Mouse (Mus musculus): ENCODE measurements at regions not wholly inside any gene's neighbourhood (a gene's known extent, or its start where the extent isn't known, plus 50 kb on each side); places are given as distances from the start of the nearest gene placed in this dataset.
A peak's percentile ranks its signal among the peaks of the same experiment; 100 is the strongest.

DNA sequence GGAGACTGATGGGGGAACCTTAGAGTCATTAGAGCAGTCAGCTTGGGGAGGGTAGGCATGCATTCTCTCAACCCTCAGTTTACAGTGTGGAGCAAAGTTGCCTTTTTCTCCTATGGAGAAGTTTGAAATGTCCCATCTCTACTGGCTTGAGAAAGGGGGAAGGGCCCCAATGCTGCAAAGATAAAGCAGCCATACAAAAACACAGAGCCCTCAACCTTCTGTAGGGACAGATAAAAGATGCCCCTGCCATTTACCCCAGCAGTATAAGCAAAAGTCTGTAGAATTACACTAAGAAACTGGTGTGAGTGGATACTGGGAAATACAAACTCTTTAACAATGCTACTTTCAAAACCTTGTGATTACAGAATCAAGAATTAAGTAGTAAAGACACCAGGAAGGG lies 71.9 kb upstream of the Tmem215 start:
- no peak for ATAC-seq (ENCODE audit: poor library complexity, severe bottlenecking)

GRCm38 (mm10) chr4:40390183-40390582 lies 81.8 kb upstream of the Tmem215 start:
- peak; percentile 51 for ATAC-seq (ENCODE audit: poor library complexity, severe bottlenecking)

DNA sequence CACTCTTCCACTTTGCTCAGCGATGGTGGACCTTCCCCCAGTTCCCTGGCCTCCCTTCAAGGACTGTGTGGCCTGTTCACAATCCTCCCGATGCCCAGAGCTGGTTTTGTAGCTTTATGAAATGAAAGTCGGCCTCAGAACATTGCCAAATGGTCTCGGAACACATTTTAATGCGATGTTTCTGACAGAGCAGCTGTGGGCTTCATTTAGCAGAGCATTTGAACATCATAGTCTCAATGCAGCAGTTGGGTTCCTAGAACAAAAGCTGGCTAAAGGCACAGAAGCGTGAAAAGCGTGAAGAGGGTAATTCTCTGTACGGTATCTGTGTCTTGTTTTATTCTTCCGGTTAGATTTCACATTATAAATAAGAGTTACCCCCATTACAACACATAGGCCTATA lies 86.7 kb upstream of the Tmem215 start:
- no peak for ATAC-seq (ENCODE audit: poor library complexity, severe bottlenecking)

GRCm38 (mm10) chr4:40384704-40385103 lies 87.3 kb upstream of the Tmem215 start:
- no peak for ATAC-seq (ENCODE audit: poor library complexity, severe bottlenecking)

DNA sequence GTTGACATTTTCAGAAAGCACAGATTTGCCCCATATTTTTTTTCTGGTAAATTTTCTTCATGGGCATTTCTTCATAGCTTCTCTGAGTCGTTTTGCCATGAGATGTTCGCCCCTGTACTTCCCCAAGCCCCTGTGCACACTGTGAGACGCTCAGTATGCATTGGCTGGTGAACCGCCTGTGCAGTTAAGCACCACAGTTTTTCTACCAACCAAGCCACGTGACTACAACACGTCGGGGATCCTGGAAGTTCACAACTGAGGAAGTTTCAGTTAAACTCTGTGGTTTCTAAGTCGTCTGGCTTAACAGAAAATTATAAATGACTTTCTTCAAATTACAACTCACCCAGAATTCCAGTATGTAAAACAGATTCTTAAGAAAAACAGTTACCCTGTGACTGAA lies 91.7 kb upstream of the Tmem215 start:
- peak; percentile 51 for ATAC-seq (ENCODE audit: poor library complexity, severe bottlenecking)

DNA sequence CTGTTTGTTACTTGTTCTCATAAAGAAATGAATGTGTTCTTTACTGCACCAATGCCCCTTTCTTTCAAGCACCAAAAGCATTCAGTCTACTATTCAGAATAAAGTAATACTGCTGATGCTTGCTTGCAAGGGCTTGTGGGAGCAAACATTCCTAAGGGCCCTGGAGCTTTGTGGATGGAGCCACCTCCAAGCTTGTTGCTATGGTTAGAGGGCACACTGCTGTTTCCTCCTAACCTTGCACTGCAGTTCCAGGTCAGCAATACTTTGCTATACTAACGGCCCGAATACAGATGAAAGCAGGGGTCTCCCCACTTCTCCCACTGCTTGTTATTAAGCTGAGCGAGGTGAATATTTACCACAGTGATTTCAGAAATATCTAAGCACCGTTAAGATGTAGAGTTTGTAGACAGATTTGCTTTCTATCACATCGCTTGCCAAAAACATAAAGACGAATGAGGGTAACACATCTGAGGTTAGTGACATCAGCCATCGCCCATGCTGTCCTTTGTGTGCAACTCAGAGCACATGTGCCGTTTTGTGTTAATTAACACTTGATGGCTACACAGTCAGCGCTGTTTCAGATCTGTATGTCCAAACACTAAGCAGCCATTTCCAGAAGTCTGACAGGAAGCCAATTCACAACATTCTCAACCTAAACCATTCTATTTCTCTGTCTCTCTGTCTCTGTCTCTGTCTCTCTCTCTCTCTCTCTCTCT lies 96.4 kb upstream of the Ndufb6 start:
- ATAC-seq (ENCODE audit: poor library complexity, severe bottlenecking), result no peak

GRCm38 (mm10) chr4:40374213-40374612 lies 95.0 kb upstream of the Ndufb6 start:
- ATAC-seq (ENCODE audit: poor library complexity, severe bottlenecking), result peak; percentile 60

- peak; percentile 72 for ATAC-seq (ENCODE audit: poor library complexity, severe bottlenecking)
Measured at GRCm38 (mm10) chr4:40364329-40364728, 85.1 kb upstream of the Ndufb6 start.

DNA sequence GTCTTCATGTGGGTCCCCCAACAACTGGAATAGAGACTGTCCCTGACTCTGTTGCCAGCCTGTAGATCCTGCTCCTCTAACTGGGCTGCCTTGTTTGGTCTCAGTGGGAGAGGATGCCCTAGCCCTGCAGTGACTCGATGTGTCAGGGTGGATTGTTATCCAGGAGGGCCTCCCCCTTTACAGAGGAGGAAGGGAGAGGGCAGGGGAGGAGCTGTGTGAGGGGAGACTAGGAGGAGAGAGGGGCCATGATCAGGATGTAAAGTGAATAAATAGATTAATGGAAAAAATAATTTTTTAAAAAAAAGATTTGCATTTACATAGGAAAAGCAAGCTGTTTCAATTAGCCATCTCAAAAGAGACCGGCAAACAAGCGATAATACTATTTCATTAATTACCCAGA lies 80.1 kb upstream of the Ndufb6 start:
- ATAC-seq (ENCODE audit: poor library complexity, severe bottlenecking), result no peak

GRCm38 (mm10) chr4:40357088-40357853 lies 78.0 kb upstream of the Ndufb6 start:
- 0 out of 2 replicates have a peak, but pooled peaks have one; percentile 18 for ATAC-seq (ENCODE audit: poor library complexity, severe bottlenecking)

DNA sequence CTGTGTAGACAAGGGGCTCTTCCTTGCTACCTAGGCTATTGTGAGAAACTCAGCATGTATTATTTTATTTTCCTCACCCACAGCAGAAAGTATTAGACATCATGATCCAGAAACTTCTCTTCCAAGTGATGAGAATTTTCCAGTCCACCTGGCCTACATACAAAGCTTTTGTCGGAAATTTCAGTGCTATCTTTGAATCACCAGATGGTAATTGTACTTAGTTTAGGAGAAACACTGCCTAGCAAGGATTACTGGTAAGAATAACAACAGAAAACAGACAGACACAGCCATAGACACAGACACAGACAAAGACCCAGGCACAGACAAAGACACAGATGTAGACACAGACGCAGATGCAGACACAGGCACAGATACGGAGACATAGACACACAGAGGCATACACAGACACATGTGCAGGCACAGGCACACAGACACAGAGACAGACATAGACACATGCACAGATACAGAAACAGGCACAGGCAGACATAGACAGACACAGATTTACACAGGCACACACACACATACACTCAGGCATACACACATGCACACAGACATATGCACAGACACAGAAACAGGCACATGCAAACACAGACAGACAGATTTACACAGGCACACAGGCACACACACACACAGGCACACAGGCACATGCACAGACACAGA lies 76.7 kb upstream of the Ndufb6 start:
- no peak for ATAC-seq (ENCODE audit: poor library complexity, severe bottlenecking)

GRCm38 (mm10) chr4:40354456-40354855 lies 75.2 kb upstream of the Ndufb6 start:
- no peak for ATAC-seq (ENCODE audit: poor library complexity, severe bottlenecking)

DNA sequence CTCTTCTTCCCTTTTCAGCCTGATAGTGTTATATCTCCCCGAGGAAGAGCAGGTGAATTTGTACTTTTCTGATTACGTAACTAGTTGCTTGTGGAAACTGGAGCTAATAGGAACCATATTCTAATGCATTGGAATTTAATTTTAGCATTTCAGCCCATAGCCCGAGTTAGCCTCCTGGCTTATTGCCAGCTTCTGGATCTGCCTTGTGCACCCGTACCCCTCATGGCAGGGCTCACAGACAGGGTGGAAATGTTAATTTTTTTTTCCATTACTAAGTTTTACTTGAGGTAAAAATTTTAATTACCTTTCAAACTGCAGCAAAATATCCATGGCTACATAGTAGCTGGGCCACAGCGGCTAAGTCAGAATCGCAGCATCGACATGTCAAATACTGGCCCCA lies 72.4 kb upstream of the Ndufb6 start:
- ATAC-seq (ENCODE audit: poor library complexity, severe bottlenecking), result no peak

DNA sequence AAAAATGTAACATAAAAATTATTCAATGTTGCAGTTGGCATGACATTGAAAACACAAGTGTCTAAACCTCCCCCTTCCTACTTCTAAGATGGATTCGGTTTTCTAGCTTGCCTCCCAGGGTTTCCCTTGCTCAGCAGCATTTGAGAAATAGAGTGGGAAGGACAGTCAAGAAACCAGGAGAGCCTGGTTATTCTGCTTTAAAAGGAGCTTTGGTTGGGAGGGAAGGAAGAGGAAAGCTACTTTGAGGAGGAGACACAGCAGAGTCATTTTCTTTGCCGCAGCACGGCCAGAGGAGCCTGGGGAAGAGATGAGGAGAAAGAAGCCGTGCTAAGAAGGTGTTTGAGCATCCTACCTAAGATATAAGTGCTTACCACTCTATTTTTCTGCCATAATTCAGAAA lies 71.9 kb upstream of the Ndufb6 start:
- no peak for ATAC-seq (ENCODE audit: poor library complexity, severe bottlenecking)

- no peak for ATAC-seq (ENCODE audit: poor library complexity, severe bottlenecking)
Measured at GRCm38 (mm10) chr4:40345847-40346246, 66.6 kb upstream of the Ndufb6 start.

- ATAC-seq (ENCODE audit: poor library complexity, severe bottlenecking), result peak; percentile 87
Measured at GRCm38 (mm10) chr4:40342181-40342580, 63.0 kb upstream of the Ndufb6 start.

- peak; percentile 71 for ATAC-seq (ENCODE audit: poor library complexity, severe bottlenecking)
Measured at GRCm38 (mm10) chr4:40334841-40335240, 55.6 kb upstream of the Ndufb6 start.

GRCm38 (mm10) chr4:40329737-40330136 lies 50.5 kb upstream of the Ndufb6 start:
- peak; percentile 23; the same call in 1 of the 2 replicates for ATAC-seq (ENCODE audit: poor library complexity, severe bottlenecking)

Data from megakaryocyte, adult 5-6 weeks (primary cell).